Mouse (Mus musculus) macrophage (primary cell): ENCODE data around the gene Wls. TPM values are rescaled to one million over a fixed set of nuclear protein-coding genes. Genes with fewer than 3 reads are reported as not detected.

Source experiments
- H3K27ac ChIP-seq: fragments of 350-480 bp; formaldehyde crosslinking; 2 replicates; pipeline ENCODE4 v1.9.0; 2021
- H3K36me3 ChIP-seq: fragments of 350-480 bp; formaldehyde crosslinking; 2 replicates; pipeline ENCODE4 v1.9.0; 2021; ENCODE audit errors: inconsistent target
- H3K4me3 ChIP-seq: fragments of 350-480 bp; formaldehyde crosslinking; 2 replicates; pipeline ENCODE4 v1.9.0; 2021; ENCODE audit errors: inconsistent target
- H3K79me2 ChIP-seq: fragments of 350-480 bp; formaldehyde crosslinking; 2 replicates; pipeline ENCODE4 v1.9.0; 2021; ENCODE audit errors: inconsistent target
- WGBS: methylation state at CpG from one replicate; pipeline ENCODE4 v1.1.7; 2026; ENCODE audit warnings: inconsistent platforms; ENCODE audit not compliant: missing documents; 5-methylcytosine and 5-hydroxymethylcytosine counted together
- polyA plus RNA-seq: library from polyadenylated mRNA; stranded (reverse); fragments of 250-400 nt; gene quantifications from 3 replicates; pipeline ENCODE4 v1.2.4, GENCODE M21; 2018; ENCODE audit warnings: inconsistent platforms

The Wls gene
- polyA plus RNA-seq, 1 experiment from 2014 or later: 83.5 TPM

DNA sequence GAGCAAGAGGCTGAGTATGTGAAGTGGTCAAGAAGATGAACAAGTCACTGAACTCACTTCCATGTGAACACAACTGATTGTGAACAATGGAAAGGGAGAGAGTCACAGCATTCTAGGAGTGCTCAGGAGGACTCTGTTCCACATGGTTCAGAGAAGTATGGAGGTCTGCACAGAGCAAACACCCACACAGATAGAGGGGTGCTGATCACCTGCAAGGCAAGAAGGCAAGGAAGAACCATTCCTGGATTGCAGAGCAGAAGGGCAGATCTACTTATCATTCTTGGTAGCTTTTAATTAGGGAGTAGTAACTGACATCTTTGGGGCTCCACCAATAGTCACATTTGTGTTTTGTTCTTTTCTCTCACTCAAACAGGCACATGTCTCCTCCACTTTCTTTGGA, 45.3 kb downstream of the Wls start:
- H3K4me3 ChIP-seq: no peak overlapping the region
- H3K79me2 ChIP-seq: peaks cover 11% of the 10 kb centered on the region; the same call in 1 of the 2 replicates
- H3K36me3 ChIP-seq: no peaks in the 10 kb centered on the region
- H3K27ac ChIP-seq: no peak overlapping the region

GRCm38 (mm10) chr3:159885271-159885670, 45.8 kb downstream of the Wls start:
- Histone ChIP-seq H3K36me3 (no peaks in the 10 kb centered on the region), H3K4me3 (no peak overlapping the region), H3K79me2 (peaks cover 11% of the 10 kb centered on the region; the same call in 1 of the 2 replicates), H3K27ac (no peak overlapping the region)
- whole genome bisulfite sequencing: 40% methylated on average over 3 of the region's 3 CpGs

GRCm38 (mm10) chr3:159885781-159886400, 46.4 kb downstream of the Wls start:
- H3K4me3 ChIP-seq: no peak overlapping the region
- no peaks in the 10 kb centered on the region for H3K36me3 ChIP-seq
- H3K27ac ChIP-seq: no peak overlapping the region
- 43% methylated on average over 1 of the region's 1 CpGs for WGBS
- H3K79me2 ChIP-seq: peaks cover 11% of the 10 kb centered on the region; the same call in 1 of the 2 replicates

DNA sequence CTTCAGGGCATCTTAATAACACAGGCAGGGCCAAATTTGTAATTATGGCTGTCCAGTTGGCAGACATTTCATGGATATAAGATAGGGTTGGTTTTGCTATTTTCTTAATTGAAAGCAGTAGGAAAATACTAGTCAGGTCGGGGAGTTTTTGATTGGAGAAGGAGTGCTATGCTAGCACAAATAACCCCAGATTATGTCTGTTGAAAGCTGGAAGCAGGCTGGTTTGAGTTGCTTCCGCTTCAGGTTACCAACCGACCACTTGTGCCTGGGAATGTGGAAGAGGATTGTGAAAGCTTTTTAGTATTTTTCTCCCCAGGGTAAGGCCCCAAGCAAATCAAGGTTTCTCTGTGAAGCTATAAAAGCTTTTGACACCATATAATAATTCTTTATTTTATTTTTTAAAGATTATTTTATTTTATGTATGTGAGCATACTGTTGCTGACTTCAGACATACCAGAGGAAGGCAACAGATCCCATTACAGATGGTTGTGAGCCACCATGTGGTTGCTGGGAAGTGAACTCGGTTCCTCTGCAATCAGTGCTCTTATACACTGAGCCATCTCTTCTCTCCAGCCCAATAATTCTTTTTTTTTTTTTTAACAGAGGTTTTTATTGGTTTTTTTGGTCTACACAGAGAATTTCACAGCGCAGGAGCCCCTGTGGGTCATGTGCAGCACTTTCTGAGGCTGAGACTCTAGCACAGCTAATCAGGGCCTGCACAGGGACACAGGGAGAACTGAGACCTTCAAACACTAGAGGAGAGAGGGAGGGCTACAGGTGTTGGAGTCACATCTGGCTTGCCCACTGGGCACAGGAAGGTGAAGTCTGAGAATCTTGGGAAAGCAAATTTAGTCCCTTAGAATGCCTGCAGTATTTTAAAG, 50.9 kb downstream of the Wls start:
- Histone ChIP-seq H3K79me2 (peaks cover 25% of the 10 kb centered on the region; the same call in 1 of the 2 replicates), H3K4me3 (no peak overlapping the region), H3K27ac (no peak overlapping the region), H3K36me3 (no peaks in the 10 kb centered on the region)
- WGBS: 26% methylated on average over 4 of the region's 5 CpGs

DNA sequence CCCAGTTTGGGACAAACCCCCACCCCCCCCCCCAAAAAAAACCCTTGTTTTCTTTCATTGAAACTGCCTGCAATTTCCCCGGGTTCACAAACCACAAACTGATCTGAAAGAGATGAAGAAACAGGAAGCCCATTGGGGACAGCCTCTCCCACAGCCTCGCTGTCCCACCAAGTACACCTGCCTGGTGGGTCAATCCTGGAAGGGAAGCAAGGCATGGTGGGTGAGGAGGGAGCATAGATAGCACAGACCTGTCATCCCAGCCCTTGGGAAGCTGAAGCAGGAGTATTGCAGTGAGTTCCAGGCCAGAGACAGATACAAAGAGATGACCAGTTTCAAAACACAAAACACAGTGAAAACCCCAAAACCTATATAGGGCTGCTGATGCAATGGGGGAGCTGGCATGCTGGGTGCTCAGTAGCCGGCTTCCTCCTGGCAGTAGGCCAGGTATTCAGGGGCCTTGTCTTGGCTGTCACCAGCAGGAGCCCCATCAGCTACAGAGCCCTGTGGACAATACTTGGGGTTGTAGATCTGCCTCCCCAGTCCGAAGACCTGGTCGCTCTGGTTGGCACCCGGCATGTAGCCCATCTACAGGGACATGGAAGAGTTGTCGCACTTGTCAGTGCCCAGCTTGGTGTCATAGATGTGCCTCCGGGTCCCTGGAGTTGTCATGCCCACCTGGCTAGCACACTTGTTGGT, 51.7 kb downstream of the Wls start:
- Histone ChIP-seq H3K4me3 (no peak overlapping the region), H3K79me2 (peaks cover 25% of the 10 kb centered on the region; the same call in 1 of the 2 replicates), H3K27ac (no peak overlapping the region), H3K36me3 (no peaks in the 10 kb centered on the region)
- WGBS: 54% methylated on average over 8 of the region's 8 CpGs

- H3K79me2 ChIP-seq: no peaks in the 10 kb centered on the region
- H3K4me3 ChIP-seq: no peak overlapping the region
- 88% methylated on average over 1 of the region's 1 CpGs for WGBS
Observed at GRCm38 (mm10) chr3:159907329-159907728, 67.9 kb downstream of the Wls start.

DNA sequence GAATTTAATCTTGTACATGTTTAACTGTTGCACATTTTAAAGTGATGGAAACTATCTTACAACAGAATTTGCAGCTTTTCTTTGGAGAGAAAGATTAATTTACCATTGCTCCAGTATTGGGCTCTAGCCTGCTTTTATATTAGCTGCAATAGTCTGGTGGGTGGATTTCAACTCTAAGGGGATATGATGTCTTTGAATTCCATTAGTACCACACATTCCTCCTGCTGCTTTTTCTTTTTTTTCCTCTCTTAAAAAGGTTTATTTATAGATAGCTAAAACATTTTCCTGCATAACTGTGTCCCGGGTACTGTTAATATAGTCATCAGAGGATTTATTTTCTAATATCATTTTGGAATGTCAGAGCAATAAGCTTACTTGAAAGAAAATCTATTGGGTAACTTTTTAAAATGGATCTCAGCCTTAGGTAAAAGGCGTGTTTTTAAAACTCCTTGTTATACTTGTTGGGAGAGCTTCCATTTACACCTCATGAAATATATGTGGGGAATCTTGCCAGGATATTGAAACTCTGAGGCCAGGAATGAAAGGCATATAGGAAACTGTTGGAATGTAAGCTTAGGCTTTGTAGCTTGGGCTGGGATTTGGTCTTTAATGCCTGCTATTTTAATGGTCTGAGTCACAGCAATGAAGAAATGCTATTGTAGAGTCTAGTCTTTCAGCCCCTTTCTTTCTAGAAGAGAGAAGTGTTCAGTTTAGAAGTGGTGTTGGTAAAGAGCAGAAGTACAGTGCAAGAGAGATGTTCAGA, 78.0 kb downstream of the Wls start:
- H3K36me3 ChIP-seq: peaks cover 45% of the 10 kb centered on the region
- no peak overlapping the region for H3K4me3 ChIP-seq
- 100% methylated on average over 2 of the region's 2 CpGs for WGBS
- no peak overlapping the region for H3K27ac ChIP-seq
- no peaks in the 10 kb centered on the region for H3K79me2 ChIP-seq

More at GRCm38 (mm10) chr3:159907329-159907728, 67.9 kb downstream of the Wls start:
- Histone ChIP-seq H3K36me3 (peaks cover 31% of the 10 kb centered on the region; the same call in 1 of the 2 replicates), H3K27ac (no peak overlapping the region)

Other genes starting within 250 kb of the Wls start
- gene Rpe65, start 240.5 kb upstream of the Wls start, polyA plus RNA-seq: not detected in 3 replicates